Mouse (Mus musculus): ENCODE measurements around the gene Exoc7. TPM values are rescaled to one million over a fixed set of nuclear protein-coding genes. Genes with fewer than 3 reads are reported as not detected.

Gene Exoc7
- polyA plus RNA-seq, 1 experiment from 2014 or later, result 63.5 TPM

GRCm38 (mm10) chr11:116272589-116273468 is 34.2 kb downstream of the Exoc7 start:
- no peak for ATAC-seq (ENCODE audit: borderline replicate concordance, extremely low read depth, low FRiP score, low TSS enrichment)
- Histone ChIP-seq H3K27me3 (no peaks in the 10 kb centered on the region), H3K4me2 (peak overlapping the region; percentile 65), H3K4me1 (peaks cover 21% of the 10 kb centered on the region), H3K36me3 (peaks cover 36% of the 10 kb centered on the region), H3K9ac (peak overlapping the region; percentile 91), H3K27ac (no peak overlapping the region), H3K4me3 (peak overlapping the region; percentile 89), H3K9me3 (no peaks in the 10 kb centered on the region)
- 36% methylated on average over 12 of the region's 12 CpGs for WGBS

- H3K27me3 ChIP-seq, result no peaks in the 10 kb centered on the region
- no peak overlapping the region for H3K9ac ChIP-seq
- ATAC-seq (ENCODE audit: borderline replicate concordance, extremely low read depth, low FRiP score, low TSS enrichment), result no peak
- H3K36me3 ChIP-seq, result peaks cover 67% of the 10 kb centered on the region
- 88% methylated on average over 8 of the region's 8 CpGs for WGBS
- no peaks in the 10 kb centered on the region for H3K9me3 ChIP-seq
- H3K4me3 ChIP-seq, result no peak overlapping the region
- no peak overlapping the region for H3K27ac ChIP-seq
- H3K4me1 ChIP-seq, result peaks cover 17% of the 10 kb centered on the region
- no peak overlapping the region for H3K4me2 ChIP-seq
These were observed 37.5 kb downstream of the Exoc7 start for GRCm38 (mm10) chr11:116269560-116269959.

- H3K27me3 ChIP-seq, result no peaks in the 10 kb centered on the region
- H3K4me1 ChIP-seq, result peaks cover 17% of the 10 kb centered on the region
- WGBS, result 92% methylated on average over 6 of the region's 6 CpGs
- H3K4me3 ChIP-seq, result no peak overlapping the region
- H3K4me2 ChIP-seq, result no peak overlapping the region
- no peak for ATAC-seq (ENCODE audit: borderline replicate concordance, extremely low read depth, low FRiP score, low TSS enrichment)
- peaks cover 79% of the 10 kb centered on the region for H3K36me3 ChIP-seq
- no peak overlapping the region for H3K27ac ChIP-seq
- no peak overlapping the region for H3K9ac ChIP-seq
- H3K9me3 ChIP-seq, result no peaks in the 10 kb centered on the region
These were observed 38.7 kb downstream of the Exoc7 start for GRCm38 (mm10) chr11:116268313-116268712.

DNA sequence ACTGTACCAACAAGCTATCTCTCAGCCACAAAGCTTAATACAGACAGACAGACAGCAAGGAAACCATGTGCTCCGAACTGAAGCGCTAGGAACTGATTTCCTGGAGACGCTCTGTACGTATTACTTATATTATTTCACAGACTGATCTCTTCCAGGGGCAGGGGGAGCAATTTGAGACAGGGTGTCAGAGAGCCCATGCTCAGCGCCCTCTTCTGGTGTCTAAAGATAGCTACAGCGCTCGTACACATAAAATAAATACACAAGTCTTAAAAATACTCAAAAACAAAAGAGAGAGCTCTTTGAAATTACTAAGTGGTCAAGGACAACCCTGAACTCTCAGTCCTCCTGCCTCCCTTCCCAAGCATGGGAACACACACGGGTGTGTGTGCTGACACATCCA is 39.4 kb downstream of the Exoc7 start:
- peaks cover 86% of the 10 kb centered on the region for H3K36me3 ChIP-seq
- peaks cover 12% of the 10 kb centered on the region for H3K4me1 ChIP-seq
- no peak overlapping the region for H3K27ac ChIP-seq
- no peak for ATAC-seq (ENCODE audit: borderline replicate concordance, extremely low read depth, low FRiP score, low TSS enrichment)
- H3K9ac ChIP-seq, result no peak overlapping the region
- no peak overlapping the region for H3K4me2 ChIP-seq
- WGBS, result 83% methylated on average over 8 of the region's 8 CpGs
- no peak overlapping the region for H3K4me3 ChIP-seq
- H3K27me3 ChIP-seq, result no peaks in the 10 kb centered on the region
- H3K9me3 ChIP-seq, result no peaks in the 10 kb centered on the region

- Histone ChIP-seq H3K4me1 (no peaks in the 10 kb centered on the region), H3K4me2 (no peak overlapping the region), H3K9me3 (no peaks in the 10 kb centered on the region), H3K36me3 (peaks cover 97% of the 10 kb centered on the region), H3K4me3 (no peak overlapping the region), H3K27ac (no peak overlapping the region), H3K9ac (no peak overlapping the region), H3K27me3 (no peaks in the 10 kb centered on the region)
- no peak for ATAC-seq (ENCODE audit: borderline replicate concordance, extremely low read depth, low FRiP score, low TSS enrichment)
- 90% methylated on average over 4 of the region's 4 CpGs for WGBS
These were observed 41.2 kb downstream of the Exoc7 start for GRCm38 (mm10) chr11:116265850-116266249.

- H3K9me3 ChIP-seq, result no peaks in the 10 kb centered on the region
- H3K9ac ChIP-seq, result no peak overlapping the region
- no peaks in the 10 kb centered on the region for H3K4me1 ChIP-seq
- no peak for ATAC-seq (ENCODE audit: borderline replicate concordance, extremely low read depth, low FRiP score, low TSS enrichment)
- H3K36me3 ChIP-seq, result peaks cover 97% of the 10 kb centered on the region
- H3K4me2 ChIP-seq, result no peak overlapping the region
- WGBS, result 83% methylated on average over 11 of the region's 11 CpGs
- H3K27ac ChIP-seq, result no peak overlapping the region
- no peak overlapping the region for H3K4me3 ChIP-seq
- H3K27me3 ChIP-seq, result no peaks in the 10 kb centered on the region
These were observed 41.7 kb downstream of the Exoc7 start for GRCm38 (mm10) chr11:116265352-116265751.

GRCm38 (mm10) chr11:116260259-116260658 is 46.8 kb downstream of the Exoc7 start:
- Histone ChIP-seq H3K4me3 (no peak overlapping the region), H3K9me3 (no peaks in the 10 kb centered on the region), H3K4me2 (no peak overlapping the region), H3K36me3 (peaks cover 84% of the 10 kb centered on the region), H3K27ac (peak overlapping the region; percentile 53), H3K4me1 (peaks cover 7% of the 10 kb centered on the region), H3K27me3 (no peaks in the 10 kb centered on the region), H3K9ac (no peak overlapping the region)
- 58% methylated on average over 7 of the region's 7 CpGs for WGBS
- peak; percentile 51; the same call in 1 of the 2 replicates for ATAC-seq (ENCODE audit: borderline replicate concordance, extremely low read depth, low FRiP score, low TSS enrichment)

- Histone ChIP-seq H3K4me2 (no peak overlapping the region), H3K27me3 (no peaks in the 10 kb centered on the region), H3K9ac (no peak overlapping the region), H3K9me3 (no peaks in the 10 kb centered on the region), H3K36me3 (peaks cover 85% of the 10 kb centered on the region), H3K4me1 (peaks cover 11% of the 10 kb centered on the region), H3K27ac (no peak overlapping the region), H3K4me3 (no peak overlapping the region)
- 84% methylated on average over 8 of the region's 8 CpGs for WGBS
- ATAC-seq (ENCODE audit: borderline replicate concordance, extremely low read depth, low FRiP score, low TSS enrichment), result no peak
These were observed 47.6 kb downstream of the Exoc7 start for GRCm38 (mm10) chr11:116259461-116259860.

- Histone ChIP-seq H3K9ac (no peak overlapping the region), H3K27ac (no peak overlapping the region), H3K4me3 (no peak overlapping the region), H3K4me2 (no peak overlapping the region), H3K27me3 (no peaks in the 10 kb centered on the region), H3K36me3 (peaks cover 84% of the 10 kb centered on the region), H3K4me1 (peaks cover 16% of the 10 kb centered on the region), H3K9me3 (no peaks in the 10 kb centered on the region)
- 78% methylated on average over 9 of the region's 9 CpGs for WGBS
- ATAC-seq (ENCODE audit: borderline replicate concordance, extremely low read depth, low FRiP score, low TSS enrichment), result no peak
These were observed 50.9 kb downstream of the Exoc7 start for GRCm38 (mm10) chr11:116255982-116256675.

DNA sequence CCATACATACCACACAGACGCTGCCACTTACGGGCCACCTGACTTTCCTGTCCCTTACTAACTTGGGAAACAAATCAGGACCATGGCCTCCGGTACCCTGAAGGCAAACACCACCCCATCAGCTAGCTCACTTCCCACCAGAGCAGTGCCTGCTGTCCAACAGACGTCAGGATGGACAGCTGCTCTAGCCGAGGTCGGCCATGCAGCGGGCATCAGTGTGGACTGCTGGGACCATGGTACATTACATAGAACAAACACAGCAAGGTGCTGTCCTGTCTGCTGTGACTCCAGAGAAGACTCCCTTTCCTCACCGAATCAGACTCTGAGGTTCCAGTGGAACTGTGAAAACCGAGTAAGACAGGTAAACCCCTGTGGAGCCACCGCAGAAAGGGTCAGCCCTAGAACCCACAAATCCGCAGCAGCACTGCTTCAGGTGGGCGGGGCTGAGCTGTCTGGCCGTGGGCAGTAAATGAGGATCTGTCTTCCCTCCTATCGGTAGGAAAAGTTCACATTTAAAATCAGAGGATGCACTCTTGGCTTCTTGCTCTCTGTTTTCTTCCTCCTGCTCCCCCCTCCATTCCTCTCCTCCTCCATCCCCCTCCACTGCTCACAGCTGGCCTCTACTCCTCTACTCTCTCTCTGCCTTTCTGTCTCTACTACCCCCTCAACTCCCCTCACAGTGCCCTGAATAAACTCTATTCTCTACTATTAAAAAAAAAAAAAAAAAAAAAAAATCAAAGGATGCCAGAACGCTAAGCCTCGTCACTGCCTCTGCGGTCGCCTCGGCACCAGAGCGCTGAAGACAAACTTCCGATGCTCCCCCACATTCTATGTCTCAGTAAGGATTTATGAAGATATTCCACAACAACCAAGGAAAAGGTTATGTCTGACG is 51.7 kb downstream of the Exoc7 start:
- Histone ChIP-seq H3K36me3 (peaks cover 84% of the 10 kb centered on the region), H3K4me2 (no peak overlapping the region), H3K4me1 (peaks cover 16% of the 10 kb centered on the region), H3K4me3 (no peak overlapping the region), H3K27ac (peak overlapping the region; percentile 76), H3K9ac (no peak overlapping the region), H3K27me3 (no peaks in the 10 kb centered on the region), H3K9me3 (no peaks in the 10 kb centered on the region)
- ATAC-seq (ENCODE audit: borderline replicate concordance, extremely low read depth, low FRiP score, low TSS enrichment), result no peak
- 76% methylated on average over 22 of the region's 22 CpGs for WGBS

- Histone ChIP-seq H3K9me3 (no peaks in the 10 kb centered on the region), H3K4me2 (no peak overlapping the region), H3K4me3 (no peak overlapping the region), H3K9ac (no peak overlapping the region), H3K36me3 (peaks cover 85% of the 10 kb centered on the region), H3K27ac (peak overlapping the region; percentile 76), H3K27me3 (no peaks in the 10 kb centered on the region), H3K4me1 (peaks cover 14% of the 10 kb centered on the region)
- 61% methylated on average over 9 of the region's 9 CpGs for WGBS
- no peak for ATAC-seq (ENCODE audit: borderline replicate concordance, extremely low read depth, low FRiP score, low TSS enrichment)
These were observed 52.4 kb downstream of the Exoc7 start for GRCm38 (mm10) chr11:116254627-116255026.

Data from lung, embryonic 15.5 days (tissue).